Mouse (Mus musculus) embryo, embryonic 11.5 days (tissue): ENCODE measurements around the gene Psmc2.

Experiments used
- DNase-seq: peaks from one replicate; pipeline ENCODE4 v3.0.0-alpha.2; 2012; ENCODE audit warnings: low read depth, low spot score

The Psmc2 gene

DNA sequence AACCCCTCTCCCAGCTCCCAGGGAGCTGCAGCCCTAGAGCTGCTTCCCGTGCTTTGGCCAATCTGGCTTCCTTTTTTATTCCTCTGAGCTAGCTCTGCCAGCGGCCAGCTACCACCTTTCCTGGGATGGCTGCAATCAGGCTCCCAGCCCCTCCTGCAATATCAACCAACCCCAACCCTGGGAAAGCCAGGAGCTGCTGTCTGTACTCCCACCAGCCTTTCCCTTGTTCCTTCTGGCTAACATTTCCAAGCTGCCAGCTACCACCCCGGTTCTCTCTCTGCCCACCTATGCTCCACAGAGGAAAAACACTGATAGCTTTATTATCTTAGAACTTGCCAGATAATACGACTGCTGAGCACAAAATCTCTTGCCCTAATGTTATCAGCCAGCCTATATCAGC, 19.8 kb downstream of the Psmc2 start:
- DNase-seq = no peak

DNA sequence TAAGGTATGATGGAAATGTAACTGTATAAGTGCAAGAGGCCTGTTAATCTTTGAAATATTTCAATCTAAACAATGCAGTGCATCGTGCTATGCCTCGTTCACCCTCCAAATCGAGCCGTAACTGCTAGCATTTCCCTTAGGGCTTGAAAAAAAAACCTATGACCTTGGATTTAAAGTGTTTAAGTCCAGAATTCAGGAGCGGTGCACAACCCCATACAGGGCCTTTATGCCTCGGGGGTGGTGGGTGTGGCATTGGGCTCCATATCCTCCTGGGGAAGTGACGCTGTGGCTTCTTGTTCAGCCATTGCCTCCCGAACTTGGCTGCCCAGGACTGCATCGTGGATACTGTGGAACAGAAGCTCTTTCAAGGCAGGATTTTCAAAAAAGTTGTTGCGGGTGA, 25.8 kb downstream of the Psmc2 start:
- no peak for DNase-seq

DNA sequence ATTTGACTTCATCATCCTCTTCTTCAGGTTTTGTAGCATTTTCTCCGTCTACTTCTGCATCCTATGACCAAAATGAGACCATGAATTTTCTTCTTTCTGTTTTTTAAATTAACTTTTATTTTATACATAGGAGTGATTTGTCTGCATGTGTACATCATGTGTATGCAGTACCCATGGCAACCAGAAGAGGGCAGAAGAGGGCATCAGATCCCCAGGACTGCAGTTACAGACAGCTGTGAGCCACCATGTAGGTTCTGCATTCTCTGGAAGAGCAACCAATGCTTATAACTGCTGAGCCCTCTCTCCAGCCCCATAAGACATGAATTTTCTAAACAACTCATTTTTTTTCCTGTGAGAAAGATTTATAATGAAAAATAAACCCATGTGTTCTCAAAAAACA, 28.9 kb downstream of the Psmc2 start:
- peak; percentile 26 for DNase-seq

DNA sequence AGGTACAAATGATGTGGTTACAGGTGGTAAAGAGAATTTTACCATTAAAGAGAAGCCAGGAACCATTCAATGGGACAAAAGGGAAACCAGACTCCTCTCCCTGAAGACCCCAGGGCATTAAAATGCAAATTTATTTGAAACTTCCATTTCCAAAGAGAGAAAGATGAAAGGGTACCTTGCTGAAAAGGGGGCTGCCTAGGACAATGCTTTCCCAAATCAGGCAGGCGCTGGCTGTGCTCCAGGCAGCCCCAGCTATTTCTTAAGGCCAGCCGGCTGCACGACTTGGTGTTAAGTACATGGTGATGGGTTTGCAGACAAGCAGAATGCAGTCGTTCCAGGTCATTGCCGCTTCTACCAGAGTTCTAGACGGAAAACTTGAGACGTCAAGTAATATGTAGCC, 41.3 kb downstream of the Psmc2 start:
- DNase-seq = no peak

DNA sequence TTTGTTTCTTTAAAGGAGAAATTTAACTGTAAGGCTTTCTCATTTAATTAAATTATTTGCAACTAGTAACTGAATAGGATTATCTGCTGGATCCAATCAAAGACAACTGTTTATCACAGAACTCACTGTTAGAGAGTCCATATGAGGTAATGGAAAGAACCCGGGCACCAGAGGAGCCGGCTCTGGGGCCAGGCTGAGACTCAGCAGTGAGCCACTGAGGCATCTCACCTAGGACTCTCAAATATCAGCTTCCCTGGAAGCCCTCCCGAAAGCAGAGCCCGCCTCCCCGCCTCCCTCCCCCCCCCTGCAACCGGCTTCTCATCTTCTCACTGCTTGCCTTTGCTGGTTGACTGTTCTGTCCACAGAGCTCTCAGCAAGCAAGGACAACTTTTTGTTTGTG, 42.6 kb downstream of the Psmc2 start:
- DNase-seq = no peak

DNA sequence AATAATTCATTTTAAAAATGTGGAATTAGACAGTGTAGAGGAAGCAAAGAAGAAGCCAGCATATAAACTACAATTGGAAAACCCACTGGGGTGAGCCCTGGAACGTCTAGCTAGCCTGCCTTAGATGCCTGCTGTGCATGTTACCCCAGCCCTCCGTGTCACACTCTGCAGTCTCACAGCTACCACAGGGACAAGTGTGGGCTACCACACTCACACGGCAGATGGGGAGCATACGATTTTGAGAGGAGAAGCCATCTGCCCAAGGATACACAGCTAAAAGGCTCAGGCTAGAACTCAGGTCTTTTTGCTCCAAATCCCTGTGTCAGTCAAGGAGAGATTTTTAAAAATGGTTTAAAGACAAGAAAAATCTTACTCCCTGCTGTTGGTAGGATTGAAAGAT, 43.8 kb downstream of the Psmc2 start:
- no peak for DNase-seq

DNA sequence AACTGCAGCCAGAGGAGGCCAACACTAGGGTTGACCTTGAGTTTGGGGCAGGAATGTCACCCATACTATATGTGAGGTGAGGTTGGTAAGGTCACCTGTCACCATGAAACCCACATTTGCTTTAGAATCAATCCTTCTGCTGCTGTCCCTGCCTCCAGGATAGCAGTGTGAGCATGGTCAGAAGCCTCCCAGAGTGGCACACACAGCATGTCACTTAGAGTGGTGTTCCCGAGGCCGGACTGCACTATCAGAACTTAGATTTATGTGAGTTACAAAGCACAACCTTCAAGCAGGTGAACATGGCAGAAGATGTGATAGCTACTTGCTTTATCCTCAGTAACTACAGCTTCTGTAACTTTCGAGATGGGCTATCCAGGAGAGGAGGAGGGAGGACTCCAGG, 46.7 kb downstream of the Psmc2 start:
- no peak for DNase-seq

DNA sequence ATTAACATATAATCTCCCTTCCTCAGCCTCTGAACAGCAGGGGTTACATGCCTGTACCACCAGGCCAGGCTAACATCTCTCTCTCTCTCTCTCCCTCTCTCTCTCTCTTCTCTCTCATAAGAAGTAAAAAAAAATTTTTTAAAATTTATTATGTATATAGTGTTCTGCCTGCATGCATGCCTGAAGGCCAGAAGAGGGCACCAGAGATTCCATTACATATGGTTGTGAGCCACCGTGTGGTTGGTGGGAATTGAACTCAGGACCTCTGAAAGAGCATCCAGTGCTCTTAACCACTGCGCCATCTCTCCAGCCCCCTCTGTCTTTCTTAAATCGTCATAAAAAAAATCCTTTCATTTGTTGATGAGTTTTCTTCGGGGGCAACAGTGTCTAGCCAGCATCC, 59.6 kb downstream of the Psmc2 start:
- DNase-seq = no peak

DNA sequence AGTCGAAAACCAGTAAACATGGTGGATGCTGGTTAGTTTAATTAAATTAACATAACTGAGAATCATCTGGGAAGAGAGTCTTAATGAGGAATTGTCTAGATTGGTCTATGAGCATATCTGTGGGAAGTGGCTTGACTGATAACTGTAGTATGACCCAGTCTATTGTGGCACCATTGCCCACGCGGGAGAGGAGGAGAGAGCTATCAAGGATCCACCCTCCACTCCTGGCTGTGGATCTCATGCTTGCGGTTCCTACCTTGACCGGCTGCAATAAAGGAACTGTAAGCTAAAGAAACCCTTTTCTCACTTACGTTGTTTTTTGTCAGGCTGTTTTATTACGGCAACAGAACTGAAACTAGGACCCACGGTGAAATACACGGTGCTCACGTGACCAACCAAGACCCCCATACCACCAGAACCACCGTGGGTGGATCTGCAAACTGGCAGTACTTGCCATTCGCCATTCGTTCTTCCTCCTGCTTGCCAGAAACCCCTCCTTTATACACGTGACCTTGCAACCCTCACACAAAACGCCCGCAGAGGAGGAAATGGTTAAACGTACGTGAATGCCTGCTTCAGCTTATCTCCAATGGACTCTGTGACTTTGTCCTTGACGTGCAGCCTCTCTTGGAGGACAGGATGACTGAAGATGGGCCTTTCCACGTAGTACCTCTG, 61.7 kb downstream of the Psmc2 start:
- no peak for DNase-seq

DNA sequence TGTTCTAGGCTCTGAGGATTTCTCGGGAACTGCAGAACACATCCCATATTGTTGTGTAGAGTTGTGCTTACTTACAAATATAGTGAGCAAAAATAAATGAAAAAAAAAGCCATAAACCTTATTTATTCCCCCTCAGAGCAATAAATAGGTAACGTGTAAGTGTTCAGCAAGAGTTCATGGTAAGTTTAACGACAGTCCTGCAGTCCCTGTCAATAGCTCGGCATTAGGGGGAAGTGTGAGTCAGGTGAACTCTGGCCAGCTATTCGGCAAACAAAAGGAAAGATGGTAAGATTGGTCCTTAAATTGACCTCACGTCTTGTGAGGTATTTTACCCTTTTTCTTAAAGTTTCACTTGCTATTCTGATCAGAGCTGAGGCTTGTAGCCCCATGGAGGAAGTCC, 62.4 kb downstream of the Psmc2 start:
- DNase-seq = no peak

DNA sequence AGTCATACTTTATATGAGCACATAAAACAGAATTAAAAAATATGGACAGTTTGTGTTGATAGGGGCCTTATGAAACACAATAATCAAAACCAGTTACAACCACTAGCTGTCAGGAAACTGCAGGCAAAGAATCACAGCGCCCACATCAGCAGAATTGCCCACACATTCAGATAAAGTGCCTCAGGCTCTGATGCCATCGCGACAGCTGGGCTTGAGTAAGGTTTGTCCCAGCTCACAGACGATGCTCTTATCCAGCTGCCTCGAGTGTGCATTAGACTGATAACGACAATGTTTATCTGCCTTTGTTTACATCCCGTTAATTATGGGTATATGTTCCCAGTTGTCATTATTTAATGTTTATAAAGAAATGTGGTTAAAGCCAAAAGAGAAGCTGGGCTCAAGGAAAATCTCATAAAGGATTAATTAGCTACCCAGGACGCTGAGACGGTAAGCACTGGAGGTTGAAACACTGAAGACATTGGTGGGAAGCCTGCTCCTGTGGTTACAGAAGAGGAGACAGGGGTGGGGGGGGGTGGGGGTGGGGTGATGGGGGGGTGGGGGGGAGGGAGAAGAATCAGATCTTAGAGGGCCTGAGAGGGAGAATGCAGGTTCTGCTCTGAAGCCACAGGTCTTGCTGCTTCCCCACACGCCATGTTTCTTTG, 66.7 kb downstream of the Psmc2 start:
- DNase-seq = no peak
